Mouse (Mus musculus) myocyte (in vitro differentiated cells): Measurements from ENCODE around the gene Scamp3. TPM values are rescaled to one million over a fixed set of nuclear protein-coding genes. Genes with fewer than 3 reads are reported as not detected.

ENCODE experiments used
- H3K27me3 ChIP-seq: one replicate; pipeline ENCODE4 v1.6.1; 2011; ENCODE audit not compliant: control insufficient read depth, insufficient read depth, insufficient read length
- H3K36me3 ChIP-seq: one replicate; pipeline ENCODE4 v1.6.1; 2011; ENCODE audit not compliant: control insufficient read depth, insufficient read depth
- H3K4me2 ChIP-seq: one replicate; pipeline ENCODE4 v1.6.1; 2011; ENCODE audit warnings: low read depth, control low read depth
- H3K4me3 ChIP-seq: one replicate; pipeline ENCODE4 v1.5.1; 2011; ENCODE audit warnings: mild to moderate bottlenecking, control low read depth, moderate library complexity
- H3K79me2 ChIP-seq: one replicate; pipeline ENCODE4 v1.6.1; 2011; ENCODE audit not compliant: control insufficient read depth, insufficient read depth
- H3ac ChIP-seq: one replicate; pipeline ENCODE4 v1.6.1; 2011; ENCODE audit not compliant: control insufficient read depth, insufficient read length
- CEBPB ChIP-seq: IDR thresholded peaks from 2 replicates; pipeline ENCODE4 v1.6.1; 2011; ENCODE audit warnings: mild to moderate bottlenecking, moderate library complexity; ENCODE audit not compliant: poor library complexity, insufficient read depth, severe bottlenecking
- E2F4 ChIP-seq: IDR thresholded peaks from one replicate; pipeline ENCODE4 v1.6.1; 2011; ENCODE audit warnings: mild to moderate bottlenecking, control low read depth, moderate library complexity; ENCODE audit not compliant: insufficient read depth
- MAX ChIP-seq: IDR thresholded peaks from one replicate; pipeline ENCODE4 v1.6.1; 2011; ENCODE audit warnings: low read depth, mild to moderate bottlenecking, control low read depth
- MYOD1 ChIP-seq, 3 experiments: IDR thresholded peaks; one replicate each; pipeline ENCODE4 v1.6.1; 2011; ENCODE audit warnings: control low read depth in 2 of 3, low read depth in 2 of 3, mild to moderate bottlenecking in 2 of 3, moderate library complexity in 1 of 3; ENCODE audit not compliant: insufficient read length in 2 of 3, control insufficient read depth in 1 of 3
- MYOG ChIP-seq, 3 experiments: IDR thresholded peaks; one replicate each; pipeline ENCODE4 v1.6.1; 2011; ENCODE audit warnings: control low read depth in 2 of 3, low read depth in 2 of 3, mild to moderate bottlenecking in 2 of 3; ENCODE audit not compliant: insufficient read length in 2 of 3, control insufficient read depth in 1 of 3, insufficient read depth in 1 of 3
- POLR2A ChIP-seq: IDR thresholded peaks from one replicate; pipeline ENCODE4 v1.6.1; 2011; ENCODE audit warnings: low read depth, mild to moderate bottlenecking, control low read depth, moderate library complexity; ENCODE audit not compliant: insufficient read length
- POLR2AphosphoS2 ChIP-seq: IDR thresholded peaks from one replicate; pipeline ENCODE4 v1.6.1; 2011; ENCODE audit warnings: low read depth, control low read depth; ENCODE audit not compliant: insufficient read length
- REST ChIP-seq: IDR thresholded peaks from one replicate; pipeline ENCODE4 v1.6.1; 2011; ENCODE audit warnings: mild to moderate bottlenecking, control low read depth, moderate library complexity; ENCODE audit not compliant: insufficient read depth, insufficient read length
- SRF ChIP-seq: IDR thresholded peaks from one replicate; pipeline ENCODE4 v1.6.1; 2011; ENCODE audit warnings: low read depth; ENCODE audit not compliant: control insufficient read depth, insufficient read length
- TCF12 ChIP-seq: IDR thresholded peaks from one replicate; pipeline ENCODE4 v1.6.1; 2011; ENCODE audit warnings: mild to moderate bottlenecking, control low read depth; ENCODE audit not compliant: poor library complexity, insufficient read depth, severe bottlenecking
- TCF3 ChIP-seq: IDR thresholded peaks from one replicate; pipeline ENCODE4 v1.6.1; 2011; ENCODE audit warnings: low read depth, control low read depth; ENCODE audit not compliant: insufficient read length
- USF1 ChIP-seq: IDR thresholded peaks from one replicate; pipeline ENCODE4 v1.6.1; 2011; ENCODE audit warnings: low read depth, mild to moderate bottlenecking, control low read depth, moderate library complexity
- polyA plus RNA-seq: library from polyadenylated mRNA; unstranded; fragments of >200 nt; fragmentation: generic; extraction: Trizol; gene quantifications from one replicate; pipeline ENCODE4 v1.2.1, GENCODE M21; 2012; ENCODE audit warnings: missing spikeins

The Scamp3 gene
- polyA plus RNA-seq, 1 experiment: 127 TPM

DNA sequence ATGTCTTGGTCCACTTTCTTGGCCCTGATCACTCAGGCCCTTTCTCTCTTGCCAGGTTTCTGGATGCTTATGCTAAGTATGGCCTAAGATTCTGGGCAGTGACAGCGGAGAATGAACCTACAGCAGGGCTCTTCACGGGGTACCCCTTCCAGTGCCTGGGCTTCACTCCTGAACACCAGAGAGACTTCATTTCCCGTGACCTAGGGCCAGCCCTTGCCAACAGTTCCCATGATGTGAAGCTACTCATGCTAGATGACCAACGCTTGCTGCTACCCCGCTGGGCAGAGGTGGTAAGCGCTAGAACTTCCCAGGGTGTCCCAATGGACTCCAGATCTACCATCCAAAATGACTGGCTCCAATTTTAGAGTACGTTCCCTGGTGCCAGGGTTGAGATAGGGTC is 28.8 kb downstream of the Scamp3 start:
- Histone ChIP-seq H3K79me2 (peaks cover 6% of the 10 kb centered on the region), H3K27me3 (no peaks in the 10 kb centered on the region), H3ac (no peak overlapping the region), H3K36me3 (peaks cover 20% of the 10 kb centered on the region), H3K4me3 (no peak overlapping the region), H3K4me2 (no peak overlapping the region)
- TF ChIP-seq SRF: no peak

DNA sequence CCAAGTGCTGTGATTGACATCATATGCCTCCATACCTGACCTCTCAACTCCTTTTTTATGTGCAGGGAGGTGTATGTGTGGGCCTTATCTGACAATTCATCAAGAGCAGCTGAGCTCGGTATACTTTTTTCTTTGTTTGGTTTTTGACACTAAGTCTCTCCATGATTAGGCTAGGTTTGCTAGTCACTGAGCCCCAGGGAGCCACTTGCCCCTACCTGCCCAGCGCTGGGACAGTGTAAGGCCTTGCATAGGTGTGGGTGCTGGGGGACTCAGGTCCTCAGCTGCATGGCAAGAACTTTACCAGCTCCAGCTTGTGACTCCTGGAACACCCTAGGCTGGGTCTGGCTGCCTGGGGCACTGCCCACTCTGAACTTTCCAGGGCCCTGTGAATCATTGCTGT is 29.4 kb downstream of the Scamp3 start:
- Histone ChIP-seq H3ac (no peak overlapping the region), H3K4me2 (no peak overlapping the region), H3K79me2 (peaks cover 6% of the 10 kb centered on the region), H3K27me3 (no peaks in the 10 kb centered on the region), H3K36me3 (peaks cover 20% of the 10 kb centered on the region), H3K4me3 (no peak overlapping the region)
- no peak for TF ChIP-seq SRF
- TF ChIP-seq TCF12: no peak
- TF ChIP-seq POLR2AphosphoS2: peak; percentile 17

DNA sequence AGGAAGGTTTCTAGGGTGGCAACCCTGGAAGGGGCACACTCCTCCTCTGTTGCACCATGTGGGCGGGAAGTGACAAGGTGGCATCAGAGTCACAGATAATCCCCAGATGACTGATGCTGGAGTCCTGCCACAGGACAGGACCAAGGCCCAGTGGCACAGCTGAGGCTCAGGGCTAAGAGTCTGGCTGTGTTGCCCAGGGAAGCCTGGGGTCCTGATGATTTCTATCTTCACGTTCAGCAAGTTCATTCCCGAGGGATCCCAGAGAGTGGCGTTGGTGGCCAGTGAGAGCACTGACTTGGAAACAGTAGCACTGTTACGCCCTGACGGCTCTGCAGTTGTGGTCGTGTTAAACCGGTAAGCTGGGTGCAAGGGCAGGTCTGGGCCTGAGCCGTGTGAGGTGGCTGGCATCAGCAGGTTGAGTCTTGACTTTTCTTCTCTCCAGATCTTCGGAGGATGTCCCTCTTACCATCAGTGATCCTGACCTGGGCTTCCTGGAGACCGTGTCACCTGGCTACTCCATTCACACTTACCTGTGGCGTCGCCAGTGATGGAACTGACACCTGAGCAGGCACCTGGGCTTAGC is 30.9 kb downstream of the Scamp3 start:
- Histone ChIP-seq H3K36me3 (peaks cover 20% of the 10 kb centered on the region), H3K27me3 (no peaks in the 10 kb centered on the region), H3K79me2 (peaks cover 12% of the 10 kb centered on the region), H3K4me3 (no peak overlapping the region), H3ac (no peak overlapping the region), H3K4me2 (no peak overlapping the region)
- TF ChIP-seq SRF (no peak), TCF12 (no peak), TCF3 (no peak), POLR2A (no peak), MYOD1 (IDR thresholded peaks at IDR 0.05; ENCODE audit: control insufficient read depth in 1 of 3, insufficient read length in 2 of 3, low read depth in 2 of 3) (no peak), POLR2AphosphoS2 (no peak), CEBPB (no peak), E2F4 (no peak), MYOG (IDR thresholded peaks at IDR 0.05; ENCODE audit: control insufficient read depth in 1 of 3, insufficient read depth in 1 of 3, insufficient read length in 2 of 3, low read depth in 2 of 3) (no peak), MAX (no peak), REST (no peak)

DNA sequence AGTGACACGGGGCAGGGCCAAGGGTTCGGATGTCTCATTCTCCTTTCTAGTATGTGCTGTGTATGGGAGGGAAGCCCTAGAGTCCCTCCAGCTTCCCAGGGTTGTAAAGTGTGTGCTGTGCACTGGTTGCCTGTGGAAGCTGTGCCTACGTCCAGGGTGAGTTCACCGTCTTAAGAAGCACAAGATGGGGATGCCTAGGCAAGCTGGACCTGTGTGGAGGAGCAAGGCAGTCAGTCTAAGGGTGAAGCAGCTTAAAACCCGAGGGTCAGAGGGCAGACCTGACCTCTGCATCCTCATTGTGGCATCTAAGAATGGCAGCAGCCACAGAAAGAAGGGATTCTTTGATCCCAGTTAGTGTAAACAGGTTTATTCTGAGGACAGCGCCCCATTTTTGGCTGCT is 31.5 kb downstream of the Scamp3 start:
- Histone ChIP-seq H3ac (no peak overlapping the region), H3K4me3 (no peak overlapping the region), H3K27me3 (no peaks in the 10 kb centered on the region), H3K79me2 (peaks cover 12% of the 10 kb centered on the region), H3K36me3 (peaks cover 20% of the 10 kb centered on the region), H3K4me2 (no peak overlapping the region)
- TF ChIP-seq TCF12 (no peak), E2F4 (no peak), TCF3 (no peak), USF1 (no peak), POLR2AphosphoS2 (no peak), MYOG (IDR thresholded peaks at IDR 0.05; ENCODE audit: control insufficient read depth in 1 of 3, insufficient read depth in 1 of 3, insufficient read length in 2 of 3, low read depth in 2 of 3) (no peak), MAX (no peak), CEBPB (no peak), POLR2A (no peak)

DNA sequence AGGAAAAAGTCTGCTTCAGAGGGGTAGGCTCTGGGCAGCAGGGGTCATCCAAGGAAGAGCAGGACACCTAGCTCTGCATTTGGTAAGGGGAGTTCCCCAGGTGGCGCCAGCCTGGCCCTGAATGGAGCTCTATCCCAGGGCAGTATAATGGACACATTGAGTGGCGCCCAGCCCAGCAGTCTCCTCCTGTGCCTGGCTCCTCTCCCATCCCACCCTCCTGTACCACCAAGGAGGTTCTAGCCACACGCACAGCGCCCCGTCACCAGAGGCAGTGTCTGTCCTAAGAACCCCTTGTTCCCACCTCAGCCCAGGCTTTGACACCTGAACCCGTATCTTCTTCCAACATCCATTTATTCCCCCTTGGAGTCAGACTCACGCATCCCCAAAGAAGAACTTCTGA is 32.5 kb downstream of the Scamp3 start:
- Histone ChIP-seq H3K4me3 (no peak overlapping the region), H3ac (no peak overlapping the region), H3K79me2 (peaks cover 12% of the 10 kb centered on the region), H3K27me3 (no peaks in the 10 kb centered on the region), H3K36me3 (peaks cover 20% of the 10 kb centered on the region), H3K4me2 (no peak overlapping the region)
- TF ChIP-seq SRF: no peak
- TF ChIP-seq USF1: no peak
- no peak for TF ChIP-seq E2F4
- no peak for TF ChIP-seq MYOD1 (IDR thresholded peaks at IDR 0.05; ENCODE audit: control insufficient read depth in 1 of 3, insufficient read length in 2 of 3, low read depth in 2 of 3)
- no peak for TF ChIP-seq REST
- TF ChIP-seq POLR2A: no peak
- no peak for TF ChIP-seq POLR2AphosphoS2
- no peak for TF ChIP-seq TCF12
- no peak for TF ChIP-seq TCF3
- no peak for TF ChIP-seq MYOG (IDR thresholded peaks at IDR 0.05; ENCODE audit: control insufficient read depth in 1 of 3, insufficient read depth in 1 of 3, insufficient read length in 2 of 3, low read depth in 2 of 3)
- no peak for TF ChIP-seq MAX
- TF ChIP-seq CEBPB: no peak
